Mouse (Mus musculus) lung, adult 2 months (tissue): ENCODE results near the gene Kdm6b. TPM values are rescaled to one million over a fixed set of nuclear protein-coding genes. Genes with fewer than 3 reads are reported as not detected.

ENCODE experiments used
- DNase-seq: peaks from one replicate; pipeline ENCODE4 v3.0.0; 2022
- H3K4me1 ChIP-seq: fragments of 200-500 bp; 2 replicates; pipeline ENCODE4 v1.6.1; 2011; ENCODE audit warnings: low read length; ENCODE audit not compliant: control insufficient read depth, insufficient read depth
- H3K4me3 ChIP-seq: fragments of 200-500 bp; replicated peaks from 2 replicates; pipeline ENCODE3; 2011; ENCODE audit warnings: low read depth, mild to moderate bottlenecking, control low read depth, low read length; ENCODE audit errors: extremely low read depth
- CTCF ChIP-seq: fragments of 200-500 bp; IDR thresholded peaks from 2 replicates; pipeline ENCODE4 v1.5.1; 2011; ENCODE audit warnings: mild to moderate bottlenecking, low read length, control low read depth; ENCODE audit not compliant: insufficient read depth
- POLR2A ChIP-seq: fragments of 200-500 bp; IDR thresholded peaks from 2 replicates; pipeline ENCODE4 v1.6.1; 2011; ENCODE audit warnings: low read depth, mild to moderate bottlenecking, control low read depth, low read length, borderline replicate concordance; ENCODE audit errors: extremely low read depth
- WGBS: fragments of 180-500 bp; shearing (Covaris S2); methylation state at CpG from one replicate; pipeline ENCODE4 v1.1.7; 2018; 5-methylcytosine and 5-hydroxymethylcytosine counted together
- polyA plus RNA-seq: library from polyadenylated mRNA; depleted of rRNA; stranded (reverse); fragments of >200 nt; gene quantifications from 2 replicates; pipeline ENCODE4 v1.2.3, GENCODE M21; 2012

The Kdm6b gene
- polyA plus RNA-seq, 1 experiment, result 21.0 TPM

DNA sequence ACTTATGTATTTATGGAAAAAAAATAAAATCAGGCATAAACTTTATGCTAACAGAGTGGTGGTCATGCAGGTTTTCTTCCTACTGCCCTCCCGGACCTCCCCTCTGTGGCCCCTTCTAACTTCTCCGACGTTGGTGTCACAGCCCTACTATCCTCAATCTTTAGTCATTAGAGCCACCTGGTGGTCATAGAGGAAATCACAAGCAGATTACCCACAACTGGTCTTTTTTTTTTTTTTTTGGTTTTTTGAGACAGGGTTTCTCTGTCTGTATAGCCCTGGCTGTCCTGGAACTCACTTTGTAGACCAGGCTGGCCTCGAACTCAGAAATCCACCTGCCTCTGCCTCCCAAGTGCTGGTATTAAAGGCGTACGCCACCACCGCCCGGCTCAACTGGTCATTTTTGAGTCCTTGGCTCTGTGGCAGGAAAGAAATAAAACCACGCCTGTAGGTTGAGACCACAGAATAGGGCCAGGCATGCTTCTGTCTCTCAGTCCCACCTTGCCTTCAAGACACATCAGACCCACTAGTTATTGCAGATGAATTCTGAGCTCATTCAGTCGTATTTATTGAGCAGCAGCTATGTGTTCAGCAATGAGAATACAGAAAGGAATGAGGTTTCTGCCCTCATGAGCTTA lies 23.0 kb downstream of the Kdm6b start:
- 50% methylated on average over 10 of the region's 10 CpGs for WGBS
- peak; percentile 54 for DNase-seq
- TF ChIP-seq POLR2A (no peak), CTCF (no peak)
- H3K4me1 ChIP-seq, result 0 out of 2 replicates have a peak, but pooled peaks cover 3% of the 10 kb centered on the region
- H3K4me3 ChIP-seq, result no peak overlapping the region

DNA sequence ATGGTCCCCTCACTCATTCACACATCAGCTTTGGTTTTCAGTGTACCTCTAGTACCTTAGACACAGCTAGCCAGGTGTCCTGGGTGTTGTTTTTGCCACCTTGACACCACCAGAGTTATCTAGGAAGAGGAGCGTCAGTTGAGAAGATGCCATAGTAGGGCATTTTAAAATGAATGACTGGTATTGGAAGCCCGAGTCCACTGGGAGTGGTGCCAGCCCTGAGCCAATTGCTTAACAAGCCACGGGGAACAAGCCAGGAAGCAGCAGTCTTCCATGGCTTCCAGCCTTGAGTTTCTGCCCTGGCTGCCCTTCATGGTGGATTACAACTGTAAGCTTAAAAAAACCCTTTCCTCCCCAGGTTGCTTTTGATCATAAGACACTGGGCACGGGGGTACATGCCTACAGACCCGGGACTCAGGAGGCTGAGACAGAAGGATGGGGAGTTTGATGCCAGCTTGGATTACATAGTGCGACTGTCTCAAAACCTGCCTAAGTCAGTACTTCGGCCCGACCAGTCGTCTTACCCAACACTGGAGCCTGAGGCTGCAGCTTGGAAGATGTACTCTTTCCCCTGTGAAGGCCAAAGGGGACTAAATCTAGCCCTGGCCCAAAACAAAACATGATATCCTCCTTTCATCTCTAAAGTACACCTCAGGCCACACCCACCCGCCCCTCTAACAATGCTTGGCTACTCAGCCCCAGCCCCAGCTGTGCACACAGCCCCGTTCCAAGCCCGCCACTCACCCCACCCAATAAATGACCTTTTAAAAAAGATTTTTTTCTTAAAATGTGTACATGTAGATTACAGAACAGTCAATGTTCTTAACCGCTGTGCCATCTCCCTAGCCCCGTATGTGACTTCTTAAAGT lies 23.7 kb downstream of the Kdm6b start:
- 52% methylated on average over 14 of the region's 14 CpGs for WGBS
- TF ChIP-seq CTCF, result no peak
- no peak for TF ChIP-seq POLR2A
- no peak overlapping the region for H3K4me3 ChIP-seq
- H3K4me1 ChIP-seq, result 0 out of 2 replicates have a peak, but pooled peaks cover 3% of the 10 kb centered on the region
- DNase-seq, result peak; percentile 17

DNA sequence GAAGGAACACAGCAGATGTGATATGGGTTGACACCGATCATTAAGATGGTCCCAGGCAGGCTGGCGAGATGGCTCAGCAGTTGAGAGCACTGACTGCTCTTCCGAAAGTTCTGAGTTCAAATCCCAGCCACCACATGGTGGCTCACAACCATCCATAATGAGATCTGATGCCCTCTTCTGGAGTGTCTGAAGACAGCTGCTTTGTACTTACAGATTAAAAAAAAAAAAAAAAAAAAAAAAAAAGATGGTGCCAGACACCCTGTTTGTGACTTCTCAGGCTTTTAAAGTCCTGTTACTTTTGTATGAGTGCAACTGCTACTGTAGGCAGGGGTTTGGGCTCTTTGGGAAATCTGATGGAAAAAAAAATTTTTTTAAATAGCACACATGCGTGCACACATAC lies 24.8 kb downstream of the Kdm6b start:
- H3K4me1 ChIP-seq, result no peaks in the 10 kb centered on the region
- WGBS, result 98% methylated on average over 4 of the region's 4 CpGs

DNA sequence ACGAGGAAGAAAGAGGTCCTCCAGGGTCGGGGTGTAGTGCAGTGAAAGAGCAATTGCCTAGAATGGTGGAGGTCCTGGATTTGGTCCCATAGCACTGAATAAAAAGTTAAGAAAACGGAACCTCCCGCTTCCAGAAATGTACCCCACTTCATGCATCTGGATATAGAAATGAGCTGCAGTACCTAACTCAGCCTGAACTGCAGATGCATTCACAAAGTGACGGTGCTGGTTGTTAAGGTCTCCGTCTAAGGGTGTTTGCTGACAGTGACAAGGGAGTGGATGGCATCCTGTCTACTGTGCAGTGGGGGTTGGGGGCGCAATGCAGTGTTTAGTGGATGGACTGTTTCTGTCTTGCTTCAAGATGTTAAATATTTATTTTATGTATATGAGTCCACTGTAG lies 26.7 kb downstream of the Kdm6b start:
- H3K4me1 ChIP-seq, result no peaks in the 10 kb centered on the region
- no peak overlapping the region for H3K4me3 ChIP-seq
- TF ChIP-seq CTCF, result no peak
- TF ChIP-seq POLR2A, result no peak
- 70% methylated on average over 7 of the region's 7 CpGs for WGBS
- DNase-seq, result no peak

More for the DNA sequence above, 24.8 kb downstream of the Kdm6b start:
- TF ChIP-seq POLR2A, result no peak
- TF ChIP-seq CTCF, result no peak
- H3K4me3 ChIP-seq, result no peak overlapping the region
- DNase-seq, result no peak

DNA sequence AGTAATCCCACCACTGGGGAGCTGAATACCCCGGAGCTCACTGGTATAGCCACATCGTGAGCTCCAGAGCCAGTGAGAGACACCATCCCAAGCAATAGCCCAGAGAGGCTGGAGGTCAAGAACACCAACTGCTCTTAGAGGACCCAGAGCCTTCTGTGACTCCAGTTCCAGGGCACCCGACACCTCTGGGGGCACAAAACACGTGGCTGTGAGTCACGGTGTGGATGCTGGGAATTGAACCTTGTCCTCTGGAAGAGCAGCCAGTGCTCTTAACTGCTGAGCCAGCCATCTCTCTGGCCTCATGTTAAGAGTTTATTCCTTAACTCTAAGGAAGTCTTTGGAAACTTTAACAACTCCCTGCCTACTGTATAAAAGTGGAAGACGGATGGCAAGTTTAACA lies 28.5 kb downstream of the Kdm6b start:
- TF ChIP-seq CTCF (no peak), POLR2A (no peak)
- DNase-seq, result no peak
- no peak overlapping the region for H3K4me3 ChIP-seq
- H3K4me1 ChIP-seq, result no peaks in the 10 kb centered on the region
- 71% methylated on average over 6 of the region's 6 CpGs for WGBS

DNA sequence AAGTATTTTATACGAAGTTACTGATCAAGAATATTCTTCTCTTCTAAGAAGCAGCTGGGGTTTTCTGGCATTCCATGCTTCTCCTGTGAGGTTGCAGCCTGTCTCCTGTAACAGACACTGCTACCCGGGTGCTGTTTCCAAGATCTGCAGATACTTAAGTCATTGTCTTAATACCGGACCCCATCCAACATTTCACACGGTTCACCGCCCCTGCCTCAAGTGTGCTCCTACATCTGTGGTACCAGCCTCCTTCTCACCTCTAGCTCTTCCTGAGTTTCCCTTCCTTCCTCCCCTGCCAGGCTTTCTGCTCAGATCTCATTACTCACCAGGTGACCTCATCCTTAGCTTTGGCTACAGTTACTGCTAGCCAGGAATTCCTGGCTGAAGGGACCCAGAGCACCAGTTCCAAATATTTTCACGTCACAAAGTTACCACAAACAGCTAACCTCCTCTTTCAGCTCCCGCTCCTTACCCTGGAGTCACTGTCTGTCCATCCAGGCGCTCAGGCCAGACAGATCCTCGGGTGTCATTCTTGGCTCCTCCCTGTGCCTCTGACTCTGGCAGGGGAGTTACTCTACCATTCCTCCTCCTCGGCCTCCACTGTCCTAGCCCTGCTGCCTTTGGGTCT lies 30.9 kb downstream of the Kdm6b start:
- TF ChIP-seq POLR2A (no peak), CTCF (no peak)
- no peaks in the 10 kb centered on the region for H3K4me1 ChIP-seq
- WGBS, result 62% methylated on average over 10 of the region's 10 CpGs

DNA sequence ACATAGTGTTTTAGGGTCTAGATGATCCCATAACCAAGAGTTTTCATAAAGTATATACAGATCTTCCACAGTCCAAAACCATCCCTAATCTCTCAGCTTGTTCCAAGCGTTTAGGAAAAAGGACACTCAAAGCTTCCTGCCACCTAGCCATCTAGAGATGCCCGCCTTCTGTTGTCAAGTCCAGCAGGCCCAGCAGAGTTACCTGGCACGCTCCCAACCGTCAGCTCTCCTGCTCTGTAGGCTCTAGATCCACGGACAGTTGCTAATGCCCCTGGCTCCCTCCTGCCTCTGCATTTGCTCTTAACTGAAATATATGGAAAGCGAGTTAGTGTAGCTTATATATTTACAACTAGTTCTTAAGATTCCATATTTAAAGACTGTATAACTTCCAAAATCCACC lies 32.1 kb downstream of the Kdm6b start:
- no peak for TF ChIP-seq POLR2A
- no peak for TF ChIP-seq CTCF
- WGBS, result 73% methylated on average over 6 of the region's 6 CpGs
- no peak for DNase-seq
- Histone ChIP-seq H3K4me3 (no peak overlapping the region), H3K4me1 (no peaks in the 10 kb centered on the region)

More for the DNA sequence above, 30.9 kb downstream of the Kdm6b start:
- no peak overlapping the region for H3K4me3 ChIP-seq
- DNase-seq, result no peak

DNA sequence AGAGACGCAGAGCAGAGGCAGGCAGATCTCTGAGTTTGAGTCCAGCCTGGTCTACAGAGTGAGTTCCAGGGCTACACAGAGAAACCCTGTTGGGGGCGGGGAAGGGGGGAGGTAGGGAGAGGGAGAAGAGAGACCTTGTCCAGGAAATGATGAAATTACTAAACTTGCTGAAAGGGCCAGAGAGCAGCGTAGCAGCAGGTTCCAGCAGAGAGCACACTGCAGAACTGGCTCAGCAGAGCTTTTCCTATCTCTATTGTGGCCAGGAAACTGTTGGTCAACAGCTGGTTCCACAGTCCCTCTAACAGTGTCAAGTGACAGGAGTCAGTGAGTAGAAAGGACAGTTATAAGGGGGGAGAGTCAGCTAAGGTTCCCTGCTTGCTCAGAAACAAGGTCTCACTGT lies 33.9 kb downstream of the Kdm6b start:
- no peak for DNase-seq
- Histone ChIP-seq H3K4me3 (no peak overlapping the region), H3K4me1 (no peaks in the 10 kb centered on the region)
- WGBS, result 67% methylated on average over 3 of the region's 3 CpGs
- no peak for TF ChIP-seq POLR2A
- no peak for TF ChIP-seq CTCF

DNA sequence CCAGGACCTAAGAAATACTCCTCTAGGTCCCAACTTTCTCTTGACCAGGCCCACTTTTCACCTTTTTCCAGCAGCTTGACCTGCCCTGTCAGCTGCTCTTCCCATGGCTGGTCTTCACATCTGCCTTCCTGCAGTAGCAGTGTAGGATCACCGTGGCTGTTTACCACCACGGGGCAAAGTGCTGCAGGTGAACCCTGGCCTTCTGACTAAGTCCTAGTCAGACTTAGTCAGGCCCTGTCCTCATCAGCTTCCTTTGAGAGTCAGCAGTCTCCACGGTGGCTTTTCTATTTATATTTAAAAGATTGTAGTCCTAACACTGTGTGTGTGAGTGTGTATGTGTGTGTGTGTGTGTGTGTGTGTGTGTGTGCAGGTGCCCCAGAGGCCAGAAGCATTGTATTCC lies 35.7 kb downstream of the Kdm6b start:
- no peak for DNase-seq
- 63% methylated on average over 3 of the region's 3 CpGs for WGBS
- TF ChIP-seq POLR2A, result no peak
- TF ChIP-seq CTCF, result no peak
- Histone ChIP-seq H3K4me1 (no peaks in the 10 kb centered on the region), H3K4me3 (no peak overlapping the region)
